Mouse (Mus musculus) lung, adult 2 months (tissue): ENCODE results near the gene Lgals4.

Experiments
- CTCF ChIP-seq: fragments of 200-500 bp; IDR thresholded peaks from 2 replicates; pipeline ENCODE4 v1.5.1; 2011; ENCODE audit warnings: mild to moderate bottlenecking, low read length, control low read depth; ENCODE audit not compliant: insufficient read depth
- POLR2A ChIP-seq: fragments of 200-500 bp; IDR thresholded peaks from 2 replicates; pipeline ENCODE4 v1.6.1; 2011; ENCODE audit warnings: low read depth, mild to moderate bottlenecking, control low read depth, low read length, borderline replicate concordance; ENCODE audit errors: extremely low read depth

DNA sequence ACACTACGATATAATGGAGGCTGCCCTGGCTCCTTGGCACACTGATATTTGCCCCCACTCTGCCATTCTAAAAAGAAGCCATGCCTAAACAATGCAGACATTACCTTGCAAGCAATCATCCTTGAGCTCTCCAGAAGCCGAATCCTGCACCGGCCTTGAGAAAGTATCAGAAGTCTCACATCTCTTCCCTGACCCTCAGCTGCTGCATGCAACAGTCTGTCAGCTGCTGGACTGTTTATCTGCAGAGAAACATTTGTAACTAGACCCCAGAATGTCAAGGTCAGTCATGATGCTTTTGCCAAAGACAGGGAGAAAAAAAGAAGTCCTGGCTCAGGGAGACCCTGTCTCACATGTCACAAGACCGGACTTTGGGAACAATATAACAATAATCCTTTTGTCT is 42.4 kb downstream of the Lgals4 start:
- TF ChIP-seq POLR2A (no peak), CTCF (no peak)
